Mouse (Mus musculus) liver, postnatal 0 days (tissue): ENCODE results near the gene Ntrk2. TPM values are rescaled to one million over a fixed set of nuclear protein-coding genes. Genes with fewer than 3 reads are reported as not detected.

Source experiments
- ATAC-seq: fragments of 200-750 bp; cut with Nextera tagmentation; 2 replicates; pipeline ENCODE4 v1.8.0; 2017; ENCODE audit warnings: mild to moderate bottlenecking, moderate library complexity
- DNase-seq: peaks from one replicate; pipeline ENCODE4 v3.0.0-alpha.2; 2016
- H3K27ac ChIP-seq: fragments of 300-500 bp; sonication (generic); 2 replicates; pipeline ENCODE4 v1.5.1; 2014; ENCODE audit warnings: antibody characterized with exemption, moderate library complexity, mild to moderate bottlenecking, low read depth
- H3K27me3 ChIP-seq: fragments of 300-500 bp; sonication (generic); 2 replicates; pipeline ENCODE4 v1.6.1; 2014; ENCODE audit warnings: low read length, control low read depth, mixed read lengths; ENCODE audit not compliant: insufficient read depth
- H3K36me3 ChIP-seq: fragments of 300-500 bp; sonication (generic); replicated peaks from 2 replicates; pipeline ENCODE4 v1.6.1; 2014; ENCODE audit warnings: mild to moderate bottlenecking, control low read depth, low read length, moderate library complexity, mixed read lengths; ENCODE audit not compliant: insufficient read depth
- H3K4me1 ChIP-seq: fragments of 300-500 bp; sonication (generic); 2 replicates; pipeline ENCODE4 v1.6.1; 2014; ENCODE audit warnings: antibody characterized with exemption, mild to moderate bottlenecking, control low read depth; ENCODE audit not compliant: insufficient read depth
- H3K4me2 ChIP-seq: fragments of 300-500 bp; sonication (generic); 2 replicates; pipeline ENCODE4 v1.6.1; 2014; ENCODE audit warnings: low read depth, mild to moderate bottlenecking, low read length, moderate library complexity, mixed read lengths
- H3K4me3 ChIP-seq: fragments of 300-500 bp; sonication (generic); 2 replicates; pipeline ENCODE4 v1.5.1; 2014; ENCODE audit warnings: low read depth, low read length
- H3K9ac ChIP-seq: fragments of 300-500 bp; sonication (generic); replicated peaks from 2 replicates; pipeline ENCODE4 v1.6.1; 2014; ENCODE audit warnings: mild to moderate bottlenecking, moderate library complexity
- H3K9me3 ChIP-seq: fragments of 300-500 bp; sonication (generic); 2 replicates; pipeline ENCODE4 v1.6.1; 2016; ENCODE audit warnings: mild to moderate bottlenecking, control low read depth, low read length, mixed read lengths
- CTCF ChIP-seq: sonication (generic); IDR thresholded peaks from 2 replicates; pipeline ENCODE4 v1.5.1; 2016; ENCODE audit warnings: antibody characterized with exemption, low read depth
- EP300 ChIP-seq: IDR thresholded peaks from 2 replicates; pipeline ENCODE4 v1.6.1; 2016; ENCODE audit warnings: antibody characterized with exemption, low read depth, mild to moderate bottlenecking
- WGBS: fragments of 180-500 bp; shearing (Covaris S2); extraction: QIAGEN DNeasy Blood & Tissue Kit; methylation state at CpG from one replicate; pipeline ENCODE4 v1.1.7; 2014; ENCODE audit not compliant: insufficient replicate concordance; 5-methylcytosine and 5-hydroxymethylcytosine counted together
- polyA plus RNA-seq: library from polyadenylated mRNA; unstranded; fragments of >200 nt; fragmentation: Nextera tagmentation; extraction: Ambion mirVana; gene quantifications from 2 replicates; pipeline ENCODE4 v1.2.1, GENCODE M21; 2015

The Ntrk2 gene
- polyA plus RNA-seq, 1 experiment from 2014 or later: 0.21 TPM

DNA sequence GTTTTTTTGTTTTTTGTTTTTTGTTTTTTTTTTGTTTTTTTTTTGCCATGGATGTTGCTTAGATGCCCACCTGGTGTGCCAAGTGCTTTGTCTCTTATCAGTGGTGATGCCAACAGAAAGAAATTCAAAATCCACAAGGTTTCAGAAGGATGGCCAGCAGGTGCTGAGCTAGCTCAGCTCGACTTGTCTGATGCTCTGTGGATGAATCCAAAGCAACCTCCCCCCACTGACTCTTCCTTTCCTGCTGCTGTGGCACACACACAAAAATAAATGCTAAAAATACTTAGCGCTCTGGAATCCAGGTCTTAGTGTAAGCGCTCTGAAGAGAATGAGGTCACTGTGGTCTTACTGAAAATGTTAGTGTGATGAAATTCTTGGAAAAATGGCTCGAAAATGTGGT lies 28.4 kb downstream of the Ntrk2 start:
- Histone ChIP-seq H3K9ac (no peak overlapping the region), H3K9me3 (no peaks in the 10 kb centered on the region), H3K4me3 (no peak overlapping the region), H3K4me2 (no peak overlapping the region), H3K27me3 (no peaks in the 10 kb centered on the region), H3K4me1 (no peaks in the 10 kb centered on the region), H3K36me3 (no peaks in the 10 kb centered on the region), H3K27ac (no peak overlapping the region)
- DNase-seq: no peak
- ATAC-seq: no peak
- WGBS: 57% methylated on average over 4 of the region's 4 CpGs
- no peak for TF ChIP-seq EP300
- TF ChIP-seq CTCF: no peak

DNA sequence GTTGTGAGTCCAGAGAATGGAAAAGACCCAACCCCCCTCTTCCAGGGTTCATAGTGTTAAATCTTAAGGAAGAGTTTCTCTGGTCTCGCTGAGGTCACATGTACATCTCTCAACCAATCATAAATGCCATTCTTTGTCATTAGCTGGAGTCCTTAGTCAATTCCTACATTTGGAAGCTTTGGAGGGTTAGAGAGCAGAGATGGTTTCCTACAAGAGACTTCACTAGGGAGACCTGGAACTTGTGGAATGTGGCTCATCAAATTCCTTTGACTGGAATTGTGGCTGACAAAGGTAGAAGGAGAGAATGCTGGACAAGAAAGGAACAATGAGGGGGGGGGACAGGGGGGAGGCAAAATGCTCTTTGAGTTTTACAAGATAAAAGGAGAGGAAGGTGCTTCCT lies 30.5 kb downstream of the Ntrk2 start:
- DNase-seq: no peak
- ATAC-seq: no peak
- no peaks in the 10 kb centered on the region for H3K27me3 ChIP-seq
- no peak overlapping the region for H3K9ac ChIP-seq
- H3K36me3 ChIP-seq: no peaks in the 10 kb centered on the region
- H3K4me3 ChIP-seq: no peak overlapping the region
- no peaks in the 10 kb centered on the region for H3K9me3 ChIP-seq
- no peak overlapping the region for H3K27ac ChIP-seq
- H3K4me1 ChIP-seq: no peaks in the 10 kb centered on the region
- H3K4me2 ChIP-seq: no peak overlapping the region
- TF ChIP-seq EP300: no peak
- TF ChIP-seq CTCF: no peak
- 94% methylated on average over 1 of the region's 1 CpGs for WGBS

GRCm38 (mm10) chr13:58838110-58838509 lies 31.7 kb downstream of the Ntrk2 start:
- H3K27ac ChIP-seq: no peak overlapping the region
- no peak for DNase-seq
- TF ChIP-seq EP300: no peak
- no peak for TF ChIP-seq CTCF
- H3K4me3 ChIP-seq: no peak overlapping the region
- no peaks in the 10 kb centered on the region for H3K4me1 ChIP-seq
- H3K9ac ChIP-seq: no peak overlapping the region
- H3K36me3 ChIP-seq: no peaks in the 10 kb centered on the region
- H3K4me2 ChIP-seq: no peak overlapping the region
- ATAC-seq: no peak
- H3K27me3 ChIP-seq: no peaks in the 10 kb centered on the region
- H3K9me3 ChIP-seq: no peaks in the 10 kb centered on the region
- 77% methylated on average over 8 of the region's 8 CpGs for WGBS

- DNase-seq (no peak), ATAC-seq (no peak)
- no peaks in the 10 kb centered on the region for H3K36me3 ChIP-seq
- no peak overlapping the region for H3K4me3 ChIP-seq
- H3K27me3 ChIP-seq: no peaks in the 10 kb centered on the region
- H3K4me1 ChIP-seq: no peaks in the 10 kb centered on the region
- TF ChIP-seq CTCF (no peak), EP300 (no peak)
- H3K9me3 ChIP-seq: no peaks in the 10 kb centered on the region
- H3K27ac ChIP-seq: no peak overlapping the region
- WGBS: 30% methylated on average over 6 of the region's 7 CpGs
- no peak overlapping the region for H3K9ac ChIP-seq
- H3K4me2 ChIP-seq: no peak overlapping the region
These were observed 34.5 kb downstream of the Ntrk2 start for GRCm38 (mm10) chr13:58840731-58841359.

GRCm38 (mm10) chr13:58843826-58844225 lies 37.5 kb downstream of the Ntrk2 start:
- H3K4me3 ChIP-seq: no peak overlapping the region
- H3K4me2 ChIP-seq: no peak overlapping the region
- H3K36me3 ChIP-seq: no peaks in the 10 kb centered on the region
- H3K27me3 ChIP-seq: no peaks in the 10 kb centered on the region
- ATAC-seq (no peak), DNase-seq (no peak)
- WGBS: 85% methylated on average over 9 of the region's 9 CpGs
- H3K27ac ChIP-seq: no peak overlapping the region
- H3K9ac ChIP-seq: no peak overlapping the region
- H3K9me3 ChIP-seq: peaks cover 3% of the 10 kb centered on the region
- H3K4me1 ChIP-seq: no peaks in the 10 kb centered on the region
- TF ChIP-seq CTCF: no peak
- TF ChIP-seq EP300: no peak

GRCm38 (mm10) chr13:58848578-58848977 lies 42.2 kb downstream of the Ntrk2 start:
- peak; percentile 38 for TF ChIP-seq CTCF
- no peak for TF ChIP-seq EP300
- ATAC-seq (no peak), DNase-seq (no peak)
- H3K36me3 ChIP-seq: no peaks in the 10 kb centered on the region
- H3K4me3 ChIP-seq: no peak overlapping the region
- no peak overlapping the region for H3K27ac ChIP-seq
- 76% methylated on average over 4 of the region's 4 CpGs for WGBS
- H3K9ac ChIP-seq: no peak overlapping the region
- H3K27me3 ChIP-seq: no peaks in the 10 kb centered on the region
- no peak overlapping the region for H3K4me2 ChIP-seq
- no peaks in the 10 kb centered on the region for H3K4me1 ChIP-seq
- H3K9me3 ChIP-seq: peaks cover 5% of the 10 kb centered on the region
